Mouse (Mus musculus) MEL (cell line): ENCODE measurements around the gene Frem3. TPM values are rescaled to one million over a fixed set of nuclear protein-coding genes. Genes with fewer than 3 reads are reported as not detected.
A peak's percentile ranks its signal among the peaks of the same experiment; 100 is the strongest.

ENCODE experiments used
- DNase-seq: peaks from one replicate; pipeline ENCODE4 v3.0.0; 2011; ENCODE audit warnings: low read depth, low spot score
- H3K27ac ChIP-seq: 2 replicates; pipeline ENCODE4 v1.5.1; 2012; ENCODE audit warnings: low read depth, mild to moderate bottlenecking, control low read depth, low read length, moderate library complexity; ENCODE audit not compliant: control insufficient read depth
- H3K27me3 ChIP-seq, 2 experiments: fragments of 150-350 bp in 1 of 2; sonication (generic) in 1 of 2; 2 replicates each; pipeline ENCODE4 v1.6.1; 2012; ENCODE audit warnings: low read length in 2 of 2, mild to moderate bottlenecking in 2 of 2, improper control_type of control experiment in 1 of 2, moderate library complexity in 1 of 2; ENCODE audit not compliant: insufficient read depth in 2 of 2, control insufficient read depth in 1 of 2
- H3K36me3 ChIP-seq, 2 experiments: 2 replicates each; pipeline ENCODE4 v1.6.1; 2012 to 2014; ENCODE audit warnings: low read length in 2 of 2, improper control_type of control experiment in 1 of 2, inconsistent platforms in 1 of 2, mild to moderate bottlenecking in 1 of 2; ENCODE audit not compliant: insufficient read depth in 2 of 2, control insufficient read depth in 1 of 2
- H3K4me1 ChIP-seq, 2 experiments: fragments of 150-350 bp in 1 of 2; sonication (generic) in 1 of 2; 2 replicates each; pipeline ENCODE4 v1.6.1; 2012; ENCODE audit warnings: low read length in 2 of 2, improper control_type of control experiment in 1 of 2, mild to moderate bottlenecking in 1 of 2; ENCODE audit not compliant: insufficient read depth in 2 of 2, control insufficient read depth in 1 of 2
- H3K4me3 ChIP-seq, 2 experiments: fragments of 150-350 bp in 1 of 2; sonication (generic) in 1 of 2; 2 replicates each; pipeline ENCODE4 v1.5.1; 2012; ENCODE audit warnings: low read depth in 2 of 2, low read length in 2 of 2, mild to moderate bottlenecking in 2 of 2, moderate library complexity in 2 of 2, control low read depth in 1 of 2, improper control_type of control experiment in 1 of 2; ENCODE audit not compliant: control insufficient read depth in 1 of 2, insufficient read depth in 1 of 2
- H3K79me2 ChIP-seq: 2 replicates; pipeline ENCODE4 v1.6.1; 2012; ENCODE audit warnings: mild to moderate bottlenecking, low read length, moderate library complexity; ENCODE audit not compliant: control insufficient read depth, poor library complexity, insufficient read depth
- H3K9ac ChIP-seq: 2 replicates; pipeline ENCODE4 v1.6.1; 2012; ENCODE audit warnings: low read depth, mild to moderate bottlenecking, control low read depth, low read length, moderate library complexity; ENCODE audit not compliant: control insufficient read depth, poor library complexity, severe bottlenecking
- H3K9me3 ChIP-seq: fragments of 150-350 bp; sonication (generic); replicated peaks from 2 replicates; pipeline ENCODE4 v1.6.1; 2012; ENCODE audit warnings: mild to moderate bottlenecking, low read length, improper control_type of control experiment, moderate library complexity; ENCODE audit not compliant: insufficient read depth
- CTCF ChIP-seq, 3 experiments: IDR thresholded peaks in 2 of 3; conservative IDR thresholded peaks in 1 of 3; 2 replicates each; pipeline ENCODE4 v1.5.1; 2011 to 2012; ENCODE audit warnings: low read length in 3 of 3, low read depth in 2 of 3, mild to moderate bottlenecking in 2 of 3, improper control_type of control experiment in 1 of 3, inconsistent platforms in 1 of 3, mixed read lengths in 1 of 3, moderate library complexity in 1 of 3; ENCODE audit not compliant: control insufficient read depth in 1 of 3, insufficient read depth in 1 of 3, poor library complexity in 1 of 3, severe bottlenecking in 1 of 3
- EP300 ChIP-seq, 2 experiments: IDR thresholded peaks; 2 replicates each; pipeline ENCODE4 v1.6.1; 2011; ENCODE audit warnings: improper control_type of control experiment in 2 of 2, low read length in 2 of 2, low read depth in 1 of 2, mild to moderate bottlenecking in 1 of 2
- ETS1 ChIP-seq: IDR thresholded peaks from 2 replicates; pipeline ENCODE4 v1.6.1; 2012; ENCODE audit warnings: low read depth, mild to moderate bottlenecking, inconsistent platforms, low read length, improper control_type of control experiment, moderate library complexity
- GATA1 ChIP-seq: IDR thresholded peaks from 2 replicates; pipeline ENCODE4 v1.6.1; 2011; ENCODE audit warnings: low read depth, low read length, improper control_type of control experiment
- MAFK ChIP-seq: IDR thresholded peaks from 2 replicates; pipeline ENCODE4 v1.6.1; 2011; ENCODE audit warnings: low read depth, mild to moderate bottlenecking, low read length, improper control_type of control experiment, borderline replicate concordance
- MYC ChIP-seq: IDR thresholded peaks from 2 replicates; pipeline ENCODE4 v1.6.1; 2011; ENCODE audit warnings: low read depth, mild to moderate bottlenecking, low read length, improper control_type of control experiment, moderate library complexity
- POLR2AphosphoS2 ChIP-seq: IDR thresholded peaks from 2 replicates; pipeline ENCODE4 v1.6.1; 2011; ENCODE audit warnings: low read length, improper control_type of control experiment
- SMC3 ChIP-seq: IDR thresholded peaks from 2 replicates; pipeline ENCODE4 v1.6.1; 2011; ENCODE audit warnings: low read depth, low read length, improper control_type of control experiment
- TAL1 ChIP-seq: IDR thresholded peaks from 2 replicates; pipeline ENCODE4 v1.6.1; 2012; ENCODE audit warnings: mild to moderate bottlenecking, inconsistent platforms, low read length, moderate library complexity, mixed read lengths
- TBP ChIP-seq: IDR thresholded peaks from 2 replicates; pipeline ENCODE4 v1.8.0; 2011; ENCODE audit warnings: low read depth, low read length, improper control_type of control experiment
- TCF12 ChIP-seq: IDR thresholded peaks from 2 replicates; pipeline ENCODE4 v1.6.1; 2014; ENCODE audit warnings: low read depth, mild to moderate bottlenecking, inconsistent platforms, low read length, improper control_type of control experiment, moderate library complexity
- ZMIZ1 ChIP-seq: IDR thresholded peaks from 2 replicates; pipeline ENCODE4 v1.6.1; 2012; ENCODE audit warnings: low read depth, mild to moderate bottlenecking, inconsistent platforms, low read length, improper control_type of control experiment, moderate library complexity
- ZNF384 ChIP-seq: IDR thresholded peaks from 2 replicates; pipeline ENCODE4 v1.6.1; 2012; ENCODE audit warnings: low read depth, mild to moderate bottlenecking, inconsistent platforms, low read length, improper control_type of control experiment
- polyA plus RNA-seq, 2 experiments: library from polyadenylated mRNA; stranded (reverse) in 1 of 2; unstranded in 1 of 2; fragments of >175 nt in 1 of 2; fragments of >200 nt in 1 of 2; gene quantifications; 2 replicates each; pipeline versions ENCODE4 v1.2.1 to v1.2.4; 2012; ENCODE audit warnings: low replicate concordance in 2 of 2, low read depth in 1 of 2; ENCODE audit not compliant: insufficient read length in 2 of 2, insufficient read depth in 1 of 2, missing spikeins in 1 of 2
- total RNA-seq: library from RNA; depleted of rRNA; stranded (reverse); fragments of 300-350 nt; gene quantifications from 2 replicates; pipeline ENCODE4 v1.2.3, GENCODE M21; 2012

Frem3 gene
- total and polyA plus RNA-seq, 3 experiments: under 0.01 TPM; not detected in 2

DNA sequence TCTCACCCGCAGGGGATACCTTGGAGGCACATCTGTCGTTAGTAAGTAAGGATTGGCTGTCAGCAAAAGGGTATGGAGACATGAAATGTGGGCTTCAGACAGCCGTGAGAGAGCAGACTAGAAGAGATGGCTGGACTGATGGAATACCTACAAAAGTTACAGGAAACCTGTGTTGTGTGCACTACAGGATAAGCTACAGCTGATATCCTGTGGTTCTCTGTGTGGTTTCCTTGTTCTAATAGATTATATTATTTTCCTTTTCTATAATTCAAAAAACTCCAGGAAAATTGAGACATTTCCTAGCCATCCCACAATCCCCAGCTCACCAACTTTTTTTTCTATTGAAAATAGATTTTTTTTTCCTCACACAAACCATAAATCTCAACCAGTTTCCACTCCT, 52.6 kb downstream of the Frem3 start (continued):
- TF ChIP-seq MAFK: peak; percentile 66; the same call in 1 of the 2 replicates
- TF ChIP-seq, all 39 proteins: peak for 9

DNA sequence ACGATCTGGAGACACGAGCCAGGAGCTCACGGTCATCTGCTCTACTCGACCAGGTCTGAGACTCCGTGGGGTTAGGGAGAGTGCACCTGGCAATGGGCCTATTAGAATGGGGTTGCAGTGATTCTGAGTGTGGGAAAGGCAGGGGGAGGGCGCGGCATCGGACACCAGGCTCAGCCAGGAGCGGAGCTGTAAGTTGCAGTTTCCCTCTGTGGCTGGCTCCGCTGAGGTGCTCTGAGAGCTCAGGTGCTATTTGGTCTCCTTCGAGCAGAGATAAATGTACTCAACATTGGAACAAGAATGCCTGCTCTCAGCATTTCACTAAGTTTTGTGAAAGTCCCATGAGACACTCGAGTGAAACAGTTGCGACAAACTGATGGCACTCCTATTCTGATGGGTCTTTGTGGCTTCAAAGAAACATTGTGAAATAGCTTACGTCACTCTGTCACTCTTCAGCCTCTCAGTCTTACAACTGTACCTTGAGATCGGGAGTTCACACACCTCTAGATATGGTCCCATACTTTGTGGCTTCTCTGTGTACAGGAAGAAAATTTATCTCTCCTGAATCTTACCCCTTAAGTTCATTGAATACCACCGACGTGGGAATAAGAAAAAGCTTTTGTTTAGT, 58.5 kb downstream of the Frem3 start:
- no peaks in the 10 kb centered on the region for H3K4me1 ChIP-seq
- H3K27me3 ChIP-seq: no peaks in the 10 kb centered on the region
- no peaks in the 10 kb centered on the region for H3K9me3 ChIP-seq
- TF ChIP-seq ZMIZ1 (no peak), TBP (no peak)
- 0 out of 4 replicates have a peak, but pooled peaks cover 0 to 2% of the 10 kb centered on the region in 2 experiments for H3K36me3 ChIP-seq
- H3K27ac ChIP-seq: no peak overlapping the region
- H3K9ac ChIP-seq: no peak overlapping the region
- H3K79me2 ChIP-seq: no peaks in the 10 kb centered on the region
- DNase-seq: no peak
- no peak overlapping the region for H3K4me3 ChIP-seq

DNA sequence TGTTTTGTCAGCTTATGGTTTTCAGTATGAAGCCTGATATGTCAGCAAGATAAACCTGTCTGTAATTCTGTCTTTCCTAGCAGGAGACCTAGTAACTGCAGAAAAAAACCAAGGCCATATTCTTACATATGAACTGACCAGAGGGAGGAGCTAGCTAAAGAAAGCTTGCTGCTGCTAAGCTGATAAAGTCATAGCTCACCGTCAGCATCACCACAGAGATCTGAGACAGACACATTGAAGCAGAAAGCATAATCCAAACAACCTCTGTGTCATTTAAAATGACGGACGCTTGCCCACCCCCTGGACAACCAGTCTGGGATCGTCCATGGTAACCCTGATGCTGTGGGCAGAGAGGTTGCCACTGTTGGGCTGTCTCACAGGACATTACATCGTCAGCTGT, 71.7 kb downstream of the Frem3 start:
- Histone ChIP-seq H3K27ac (no peak overlapping the region), H3K4me3 (no peak overlapping the region), H3K9me3 (no peaks in the 10 kb centered on the region), H3K79me2 (no peaks in the 10 kb centered on the region), H3K27me3 (no peaks in the 10 kb centered on the region), H3K9ac (no peak overlapping the region), H3K4me1 (peaks cover 21 to 26% of the 10 kb centered on the region in 2 experiments)
- DNase-seq: peak; percentile 51
- TF ChIP-seq ETS1: 0 out of 2 replicates have a peak, but pooled peaks have one; percentile 21
- TF ChIP-seq ZNF384: peak; percentile 52; the same call in 1 of the 2 replicates
- TF ChIP-seq GATA1: 0 out of 2 replicates have a peak, but pooled peaks have one; percentile 28
- TF ChIP-seq EP300 (IDR thresholded peaks at IDR 0.05; ENCODE audit: low read depth in 1 of 2, low read length in 2 of 2): peak in 1 of 2 experiments; percentile 31; a peak in 2 of 4 replicates
- TF ChIP-seq CTCF (IDR thresholded peaks at IDR 0.05 in 2 of 3, conservative IDR thresholded peaks at IDR 0.05 in 1 of 3; ENCODE audit: control insufficient read depth in 1 of 3, insufficient read depth in 1 of 3, low read depth in 2 of 3, low read length in 3 of 3, poor library complexity in 1 of 3, severe bottlenecking in 1 of 3): no peak
- no peak for TF ChIP-seq POLR2AphosphoS2
- no peak for TF ChIP-seq MYC
- TF ChIP-seq TAL1: peak; percentile 32
- no peak for TF ChIP-seq SMC3
- 0 out of 2 replicates have a peak, but pooled peaks have one; percentile 17 for TF ChIP-seq TCF12
- TF ChIP-seq, all 39 proteins: peak for 6
- peaks cover 0 to 14% of the 10 kb centered on the region in 2 experiments; a peak in 2 of 4 replicates for H3K36me3 ChIP-seq
